Mouse (Mus musculus) cortical plate, adult 2 months (tissue): ENCODE measurements around the gene Slco3a1. TPM values are rescaled to one million over a fixed set of nuclear protein-coding genes. Genes with fewer than 3 reads are reported as not detected.

ENCODE experiments used
- H3K27ac ChIP-seq: fragments of 200-500 bp; 2 replicates; pipeline ENCODE4 v1.5.1; 2012; ENCODE audit warnings: low read length, control low read depth, inconsistent platforms; ENCODE audit not compliant: insufficient read depth
- H3K4me1 ChIP-seq: fragments of 200-500 bp; 2 replicates; pipeline ENCODE4 v1.6.1; 2011; ENCODE audit warnings: low read length; ENCODE audit not compliant: control insufficient read depth, insufficient read depth
- H3K4me3 ChIP-seq: fragments of 200-500 bp; 2 replicates; pipeline ENCODE4 v1.5.1; 2011; ENCODE audit warnings: mild to moderate bottlenecking, low read length, control low read depth; ENCODE audit not compliant: insufficient read depth
- CTCF ChIP-seq: fragments of 200-500 bp; IDR thresholded peaks from 2 replicates; pipeline ENCODE4 v1.5.1; 2011; ENCODE audit warnings: mild to moderate bottlenecking, control low read depth, low read length; ENCODE audit not compliant: insufficient read depth; ENCODE audit errors: extremely low read depth
- POLR2A ChIP-seq: fragments of 200-500 bp; IDR thresholded peaks from 2 replicates; pipeline ENCODE4 v1.6.1; 2011; ENCODE audit warnings: mild to moderate bottlenecking, low read length, control low read depth; ENCODE audit not compliant: insufficient read depth; ENCODE audit errors: extremely low read depth
- polyA plus RNA-seq: library from polyadenylated mRNA; depleted of rRNA; stranded (reverse); fragments of >200 nt; gene quantifications from 2 replicates; pipeline ENCODE4 v1.2.3, GENCODE M21; 2012

Gene Slco3a1
- polyA plus RNA-seq, 1 experiment = 26.5 TPM

DNA sequence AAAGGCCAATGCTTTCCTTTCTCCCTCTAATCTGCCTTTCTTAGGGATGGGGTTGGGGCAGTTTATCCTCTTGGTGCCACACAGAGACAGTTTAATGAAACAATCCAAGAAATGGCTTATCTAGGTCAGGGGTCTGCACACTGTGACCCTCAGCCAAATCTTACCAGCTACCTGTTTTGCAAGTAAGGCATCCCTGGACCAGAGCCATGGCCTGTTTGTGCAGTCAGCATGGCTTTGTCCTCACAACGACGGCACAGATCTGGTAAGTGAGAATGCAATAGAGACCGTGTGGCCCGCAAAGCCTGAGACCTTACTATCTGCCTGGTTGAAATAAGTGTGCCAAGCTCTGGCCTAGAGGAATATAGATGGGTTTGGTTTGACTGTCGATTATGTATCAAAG lies 36.3 kb downstream of the Slco3a1 start:
- Histone ChIP-seq H3K4me1 (no peaks in the 10 kb centered on the region), H3K27ac (no peak overlapping the region), H3K4me3 (no peak overlapping the region)
- TF ChIP-seq CTCF (no peak), POLR2A (no peak)

DNA sequence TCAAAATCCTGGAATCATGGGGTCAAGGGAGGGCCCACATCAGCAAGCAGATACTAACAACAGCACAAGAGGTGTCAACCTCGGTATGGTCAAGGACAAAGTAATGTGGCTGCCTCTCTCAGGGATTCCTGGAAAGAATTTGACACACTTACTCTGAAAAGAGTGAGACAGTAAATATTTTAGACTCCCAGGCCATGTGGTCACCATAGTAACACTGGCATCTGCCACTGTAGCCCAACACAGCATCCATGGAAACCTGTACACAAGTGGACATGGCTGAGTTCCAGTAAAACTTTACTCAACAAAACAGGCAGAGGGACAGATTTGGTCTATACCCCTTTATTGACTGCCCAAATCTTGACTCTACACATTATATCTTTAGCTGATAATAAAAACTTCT lies 43.9 kb downstream of the Slco3a1 start:
- Histone ChIP-seq H3K4me1 (peaks cover 3% of the 10 kb centered on the region), H3K4me3 (no peak overlapping the region), H3K27ac (no peak overlapping the region)
- TF ChIP-seq POLR2A = no peak
- TF ChIP-seq CTCF = no peak

DNA sequence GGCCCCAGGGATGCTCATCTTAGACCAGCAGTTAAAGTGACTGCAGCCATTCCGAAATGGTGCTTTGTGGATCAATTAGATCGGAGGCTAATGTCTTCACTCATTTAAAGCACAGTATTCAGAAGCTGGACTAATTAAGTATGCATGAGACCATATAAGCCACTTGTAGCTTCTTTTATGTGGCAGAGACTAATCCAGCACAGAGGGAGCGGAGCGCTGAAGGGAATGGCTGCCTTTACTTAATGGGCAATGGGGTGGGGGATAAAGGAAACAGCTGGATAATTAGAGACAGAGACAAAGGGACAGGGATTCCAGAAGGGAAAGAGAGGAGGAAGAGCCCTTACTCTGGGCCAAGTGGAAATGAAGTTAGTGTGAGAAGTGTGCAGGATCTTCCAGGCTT lies 46.4 kb downstream of the Slco3a1 start:
- no peak for TF ChIP-seq POLR2A
- no peak for TF ChIP-seq CTCF
- no peak overlapping the region for H3K4me3 ChIP-seq
- H3K4me1 ChIP-seq = peaks cover 3% of the 10 kb centered on the region
- no peak overlapping the region for H3K27ac ChIP-seq

GRCm38 (mm10) chr7:74506856-74507255 lies 47.7 kb downstream of the Slco3a1 start:
- no peak overlapping the region for H3K4me3 ChIP-seq
- peaks cover 3% of the 10 kb centered on the region for H3K4me1 ChIP-seq
- TF ChIP-seq POLR2A (no peak), CTCF (no peak)
- H3K27ac ChIP-seq = no peak overlapping the region

GRCm38 (mm10) chr7:74505635-74506034 lies 48.9 kb downstream of the Slco3a1 start:
- H3K27ac ChIP-seq = no peak overlapping the region
- TF ChIP-seq CTCF (no peak), POLR2A (no peak)

DNA sequence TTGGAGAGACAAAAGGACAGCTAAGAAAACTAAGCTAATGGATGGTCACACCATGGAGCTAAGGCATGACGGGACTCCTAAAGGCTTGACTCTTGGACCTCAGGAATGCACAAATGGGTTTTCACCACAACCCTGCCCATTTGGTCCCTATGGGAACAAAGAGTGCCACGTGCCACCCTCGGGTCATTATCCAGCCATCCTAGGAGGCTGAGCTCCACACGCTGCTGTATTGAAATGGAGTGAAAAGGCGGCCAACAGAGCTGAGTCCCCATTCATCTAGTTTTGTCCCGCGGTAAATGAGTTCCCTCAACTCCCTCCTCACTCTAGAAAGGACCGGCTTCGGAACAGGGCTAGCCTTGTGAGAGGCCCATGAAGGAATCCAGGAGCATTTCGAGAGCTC lies 53.4 kb downstream of the Slco3a1 start:
- no peak overlapping the region for H3K4me3 ChIP-seq

More at GRCm38 (mm10) chr7:74505635-74506034, 48.9 kb downstream of the Slco3a1 start:
- Histone ChIP-seq H3K4me1 (peaks cover 1% of the 10 kb centered on the region), H3K4me3 (no peak overlapping the region)

GRCm38 (mm10) chr7:74499470-74499869 lies 55.1 kb downstream of the Slco3a1 start:
- Histone ChIP-seq H3K4me3 (no peak overlapping the region), H3K27ac (no peak overlapping the region), H3K4me1 (no peaks in the 10 kb centered on the region; the same call in 1 of the 2 replicates)
- TF ChIP-seq CTCF = no peak
- no peak for TF ChIP-seq POLR2A

More for the DNA sequence above, 53.4 kb downstream of the Slco3a1 start:
- Histone ChIP-seq H3K4me1 (no peaks in the 10 kb centered on the region; the same call in 1 of the 2 replicates), H3K27ac (no peak overlapping the region)
- TF ChIP-seq CTCF = no peak
- no peak for TF ChIP-seq POLR2A

GRCm38 (mm10) chr7:74498266-74498980 lies 56.2 kb downstream of the Slco3a1 start:
- Histone ChIP-seq H3K4me1 (no peaks in the 10 kb centered on the region; the same call in 1 of the 2 replicates), H3K4me3 (no peak overlapping the region), H3K27ac (no peak overlapping the region)
- no peak for TF ChIP-seq CTCF
- TF ChIP-seq POLR2A = no peak

DNA sequence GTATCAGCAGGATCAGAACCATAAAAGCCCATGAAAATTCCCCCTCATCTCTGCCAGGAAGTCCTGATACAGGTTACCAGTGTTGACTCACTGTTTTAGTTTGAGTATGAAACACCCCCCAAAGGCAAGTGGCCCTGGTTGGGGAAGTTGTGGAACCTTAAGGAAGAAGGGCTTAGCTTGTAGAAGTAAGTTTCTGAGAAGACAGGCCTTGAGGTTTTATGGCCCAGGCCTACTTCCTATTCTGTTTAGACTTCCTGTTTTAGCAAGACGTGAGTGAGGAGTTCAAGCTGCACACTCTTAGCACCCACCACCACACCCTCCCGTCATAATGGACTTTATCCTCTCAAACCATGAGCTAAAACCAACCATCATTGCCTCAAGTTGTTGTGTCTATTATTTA lies 57.4 kb downstream of the Slco3a1 start:
- Histone ChIP-seq H3K4me1 (no peaks in the 10 kb centered on the region; the same call in 1 of the 2 replicates), H3K4me3 (no peak overlapping the region), H3K27ac (no peak overlapping the region)
- TF ChIP-seq POLR2A = no peak
- no peak for TF ChIP-seq CTCF

DNA sequence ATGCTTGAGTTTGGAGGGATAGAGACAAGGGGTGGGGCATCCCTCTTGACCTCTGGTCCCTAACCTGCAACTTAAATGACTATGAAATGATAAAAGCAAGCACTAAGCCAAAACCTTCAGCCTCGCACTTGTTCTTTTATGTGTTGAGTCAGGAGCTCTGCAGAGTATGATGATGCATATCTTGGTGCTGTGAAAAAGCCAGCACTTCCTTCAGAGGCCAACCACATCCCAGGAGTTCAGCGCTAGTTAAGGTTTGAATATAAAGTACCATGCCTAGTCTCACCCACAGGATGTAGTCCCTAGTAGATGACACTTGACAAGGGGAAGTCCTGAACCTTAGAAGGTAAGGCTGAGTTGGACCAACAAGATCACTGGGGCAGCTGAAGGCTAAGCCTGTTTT lies 59.1 kb downstream of the Slco3a1 start:
- no peak overlapping the region for H3K4me3 ChIP-seq
- H3K27ac ChIP-seq = no peak overlapping the region
- peaks cover 2% of the 10 kb centered on the region; the same call in 1 of the 2 replicates for H3K4me1 ChIP-seq
- TF ChIP-seq CTCF (no peak), POLR2A (no peak)
